Mouse (Mus musculus) ES-CJ7 (cell line): ENCODE data around the gene Foxp1.

Experiments used
- DNase-seq: peaks from one replicate; pipeline ENCODE4 v3.0.0; 2011; ENCODE audit warnings: low read depth, low spot score

The Foxp1 gene

DNA sequence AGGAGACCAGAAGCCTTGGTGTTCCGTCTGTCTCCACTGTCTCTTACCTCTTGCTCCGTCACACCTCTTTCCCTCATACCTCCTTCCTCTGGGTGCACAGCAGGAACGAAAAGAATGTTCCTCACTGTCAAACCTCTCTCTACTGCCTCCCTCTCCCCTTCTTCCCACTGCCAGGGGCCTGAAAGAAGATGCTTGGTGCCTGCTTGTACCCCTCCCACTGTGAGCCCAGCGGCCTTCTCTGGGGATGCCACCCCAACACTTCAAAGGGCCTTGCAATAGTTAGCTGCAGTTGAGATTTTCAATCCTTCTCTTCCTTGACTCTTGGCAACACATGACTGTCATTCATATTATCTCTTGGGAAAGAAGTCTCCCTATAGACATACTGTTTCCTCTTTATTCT lies 339.7 kb downstream of the Foxp1 start:
- DNase-seq: no peak

DNA sequence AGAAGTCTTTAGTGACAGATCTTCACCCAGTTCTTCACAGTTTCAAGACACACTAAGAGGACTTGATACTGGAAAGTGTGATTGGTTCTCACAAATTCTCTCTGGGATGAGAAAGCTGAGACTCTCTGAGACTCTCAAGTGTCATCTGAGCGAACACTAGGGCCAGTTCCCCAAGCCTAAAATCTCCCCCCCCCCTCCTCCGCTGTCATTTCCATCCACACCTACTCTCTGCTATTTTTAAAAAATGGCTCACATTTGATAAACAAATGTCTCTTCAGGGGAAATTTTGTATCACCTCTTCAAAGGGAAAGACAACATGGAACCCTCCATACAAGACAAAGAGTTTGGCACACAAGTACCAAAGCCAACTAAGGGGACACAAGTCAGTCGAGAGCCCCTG lies 346.3 kb downstream of the Foxp1 start:
- no peak for DNase-seq

DNA sequence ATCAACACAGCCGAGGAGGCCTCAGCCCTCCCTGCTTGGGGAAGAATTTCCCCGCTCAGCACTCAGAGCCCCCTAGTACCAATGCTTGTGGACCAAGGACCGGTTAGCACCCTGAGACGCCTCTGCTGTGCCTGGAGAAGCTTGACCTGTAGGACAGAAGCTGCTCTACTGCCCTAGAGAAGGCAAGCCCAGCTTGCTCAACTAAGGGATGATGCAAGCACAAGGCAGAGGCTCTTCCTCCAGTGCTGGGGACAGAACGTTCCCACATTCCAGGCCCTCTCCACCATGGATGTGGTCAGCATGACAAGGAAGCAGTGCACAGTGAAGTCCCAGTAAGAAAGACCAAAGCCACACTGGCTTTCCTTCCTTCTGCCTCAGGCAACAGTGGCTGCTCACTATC lies 347.1 kb downstream of the Foxp1 start:
- no peak for DNase-seq

DNA sequence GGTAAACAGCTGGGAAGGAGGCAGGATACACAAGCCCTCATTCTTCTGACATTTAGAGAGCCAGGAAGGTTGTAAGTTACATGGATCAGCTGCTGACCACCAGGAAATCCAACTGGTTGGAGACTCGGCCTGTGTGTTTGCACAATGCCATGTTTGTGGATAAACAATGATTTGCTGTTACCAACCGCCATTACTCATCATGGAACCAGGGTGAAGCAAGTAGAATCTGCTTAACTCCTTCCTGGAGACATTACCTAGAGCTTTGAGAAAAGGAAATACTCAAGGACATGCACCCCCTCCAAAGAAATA lies 348.7 kb downstream of the Foxp1 start:
- DNase-seq: no peak

- DNase-seq: no peak
Observed at GRCm38 (mm10) chr6:99173066-99173901, 349.2 kb downstream of the Foxp1 start.

DNA sequence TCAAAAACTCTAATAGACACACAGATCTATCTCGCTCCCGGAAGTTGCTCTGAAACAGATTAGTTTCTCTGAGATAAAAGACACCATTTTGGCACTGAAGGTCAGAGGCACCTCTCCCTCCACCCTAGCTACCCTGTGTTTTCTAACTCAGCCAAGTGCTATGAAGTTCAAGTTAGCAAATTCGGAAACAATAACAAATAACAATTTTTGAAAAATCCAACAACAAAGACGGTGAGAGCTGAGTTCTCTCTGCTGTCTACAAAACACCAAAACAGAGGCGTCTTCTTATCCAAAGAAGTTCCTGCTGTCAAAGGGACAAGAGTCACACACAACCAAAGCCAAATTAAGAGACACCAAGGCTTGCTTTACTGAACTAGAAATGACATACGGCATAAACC lies 349.9 kb downstream of the Foxp1 start:
- DNase-seq: no peak

- no peak for DNase-seq
Observed at GRCm38 (mm10) chr6:99171901-99172588, 350.5 kb downstream of the Foxp1 start.

GRCm38 (mm10) chr6:99171281-99171825 lies 351.2 kb downstream of the Foxp1 start:
- peak; percentile 20 for DNase-seq

DNA sequence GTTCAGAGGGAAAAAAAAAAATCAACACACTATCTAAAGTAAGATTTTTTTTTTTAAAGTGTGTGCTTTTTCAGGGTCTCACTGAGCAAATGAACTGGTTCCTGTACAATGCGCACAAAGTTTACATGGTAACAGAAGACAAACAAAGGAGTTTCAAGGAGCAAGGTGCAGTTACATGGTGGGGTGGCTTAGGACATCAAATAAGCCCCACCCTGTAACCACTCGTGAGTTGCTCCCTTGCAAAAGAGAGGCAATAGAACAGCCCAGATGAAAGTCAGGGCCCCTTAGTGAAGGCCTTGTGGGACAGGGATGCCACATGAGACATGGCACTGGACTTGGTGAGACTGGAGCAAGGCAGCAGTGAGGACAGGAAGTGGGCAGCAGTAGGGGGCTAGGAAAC lies 353.8 kb downstream of the Foxp1 start:
- no peak for DNase-seq

GRCm38 (mm10) chr6:99167001-99167400 lies 355.5 kb downstream of the Foxp1 start:
- no peak for DNase-seq

DNA sequence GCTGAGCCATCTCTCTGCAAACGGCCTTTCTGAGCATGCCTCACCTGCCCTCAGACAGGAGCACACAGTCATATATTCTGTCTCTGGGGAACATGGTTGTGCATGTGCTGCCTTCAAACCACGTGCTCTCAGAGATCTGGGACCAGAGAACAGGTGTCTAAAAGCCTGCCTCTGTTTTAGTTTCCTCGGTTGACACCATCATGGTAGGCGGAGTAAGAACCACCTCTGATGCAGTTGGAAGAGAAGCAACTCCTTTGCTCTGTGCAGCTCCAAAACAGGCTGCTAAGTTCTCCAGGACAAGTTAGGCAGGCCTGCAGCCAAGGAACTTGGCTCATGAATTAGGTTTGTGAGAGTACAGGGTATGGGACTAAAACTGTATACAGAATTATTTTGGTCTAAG lies 356.4 kb downstream of the Foxp1 start:
- no peak for DNase-seq

- no peak for DNase-seq
Observed at GRCm38 (mm10) chr6:99164760-99165159, 357.8 kb downstream of the Foxp1 start.

- DNase-seq: no peak
Observed at GRCm38 (mm10) chr6:99162716-99163115, 359.8 kb downstream of the Foxp1 start.

DNA sequence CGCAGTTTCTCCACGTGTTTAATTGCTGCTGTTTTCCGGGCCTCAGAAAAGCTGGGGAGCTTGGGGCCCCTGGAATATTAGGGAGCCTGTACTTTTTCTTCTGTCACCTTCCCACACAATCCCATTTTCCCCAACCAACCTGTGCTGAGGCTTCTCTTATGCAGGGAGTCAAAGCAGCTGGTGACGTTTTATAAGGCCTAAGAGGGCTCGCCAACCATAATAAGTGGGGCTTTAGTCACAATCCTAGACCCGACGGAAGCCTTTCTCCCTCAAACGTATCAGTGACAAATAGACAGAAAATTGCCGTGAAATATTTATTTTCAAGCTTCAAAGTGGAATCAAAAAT lies 362.2 kb downstream of the Foxp1 start:
- DNase-seq: no peak

- DNase-seq: no peak
Observed at GRCm38 (mm10) chr6:99159452-99160347, 362.8 kb downstream of the Foxp1 start.

- DNase-seq: no peak
Observed at GRCm38 (mm10) chr6:99153682-99154081, 368.8 kb downstream of the Foxp1 start.

DNA sequence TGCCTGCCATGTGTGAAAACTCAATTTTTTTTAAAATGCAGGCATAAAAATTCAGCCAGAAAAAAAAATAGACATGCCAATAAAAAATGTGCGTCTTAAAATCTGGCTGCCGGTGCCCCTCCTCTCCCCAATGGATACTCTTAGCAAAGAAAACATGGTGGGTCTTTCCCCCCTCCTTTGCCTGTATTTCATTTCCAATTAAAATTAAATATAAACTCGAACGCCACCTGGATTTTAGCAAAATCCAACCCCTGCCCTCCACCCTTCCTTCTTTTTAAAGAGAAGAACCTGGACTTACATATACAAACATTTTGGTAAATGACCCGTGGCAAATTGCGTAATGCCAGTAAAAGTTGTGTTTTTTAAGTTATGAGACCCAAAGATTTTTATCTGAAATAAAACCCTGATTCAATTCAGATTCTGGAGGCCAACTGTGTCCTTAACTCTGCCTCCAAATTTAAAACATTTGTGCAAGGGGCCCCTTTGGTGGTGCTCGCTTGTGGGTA lies 376.1 kb downstream of the Foxp1 start:
- no peak for DNase-seq

DNA sequence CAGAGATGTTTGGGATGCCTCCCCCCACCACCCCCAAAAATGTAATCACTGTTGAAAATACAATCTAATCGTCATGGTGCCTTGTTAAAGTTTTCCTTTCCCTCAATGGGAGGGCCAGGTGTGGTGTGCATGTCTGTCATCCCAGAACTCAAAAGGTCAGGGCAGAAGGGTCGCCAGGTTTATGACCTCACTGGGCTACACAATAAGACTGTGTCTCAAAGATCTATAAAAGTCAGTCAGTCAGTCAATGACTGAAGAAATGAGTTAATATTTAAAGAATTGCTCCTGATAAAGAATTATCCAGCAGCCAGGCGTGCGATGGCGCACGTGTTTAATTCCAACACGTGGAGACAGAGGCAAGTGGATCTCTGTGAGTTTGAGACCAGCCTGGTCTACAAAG lies 377.5 kb downstream of the Foxp1 start:
- no peak for DNase-seq

- no peak for DNase-seq
Observed at GRCm38 (mm10) chr6:99143756-99144036, 378.8 kb downstream of the Foxp1 start.

DNA sequence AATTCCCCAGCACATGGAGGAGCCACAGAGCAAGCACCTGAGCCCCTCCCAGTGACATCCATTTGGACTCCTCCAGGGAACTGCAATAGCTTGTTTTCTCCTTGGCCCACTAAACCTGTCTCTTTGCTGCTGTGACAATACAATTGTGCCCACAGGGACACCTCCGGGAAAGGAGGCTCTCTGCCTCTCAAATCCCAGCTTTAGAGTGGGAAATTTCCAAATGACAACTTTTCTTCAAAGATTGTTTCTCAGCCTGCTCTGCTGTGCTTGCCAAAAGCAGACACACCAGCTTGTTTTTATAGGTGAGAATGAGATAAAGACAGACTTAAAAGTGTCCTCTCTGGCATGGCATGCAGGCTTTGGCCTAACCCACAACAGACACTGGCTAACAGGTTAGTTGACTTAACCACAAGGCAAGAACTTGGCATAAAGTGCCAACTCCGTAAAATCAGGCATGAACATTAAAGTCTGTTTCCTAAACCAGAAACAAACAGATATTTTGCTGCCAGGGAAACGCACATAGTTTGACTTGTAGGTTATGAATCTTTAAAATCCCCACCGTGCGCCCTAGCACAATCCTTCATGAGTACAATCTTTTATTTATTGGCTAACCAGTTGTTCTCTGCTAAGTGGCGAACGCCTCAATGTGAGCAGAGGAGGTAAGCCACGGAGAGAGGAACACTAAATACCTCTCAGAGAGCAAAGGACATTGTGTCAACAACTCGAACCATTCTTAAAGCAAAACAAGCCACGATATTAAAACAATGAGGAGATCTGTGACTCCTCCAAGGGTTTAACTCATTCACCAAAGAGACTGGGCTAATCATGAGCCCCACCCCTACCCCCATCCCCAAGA lies 379.4 kb downstream of the Foxp1 start:
- DNase-seq: no peak

DNA sequence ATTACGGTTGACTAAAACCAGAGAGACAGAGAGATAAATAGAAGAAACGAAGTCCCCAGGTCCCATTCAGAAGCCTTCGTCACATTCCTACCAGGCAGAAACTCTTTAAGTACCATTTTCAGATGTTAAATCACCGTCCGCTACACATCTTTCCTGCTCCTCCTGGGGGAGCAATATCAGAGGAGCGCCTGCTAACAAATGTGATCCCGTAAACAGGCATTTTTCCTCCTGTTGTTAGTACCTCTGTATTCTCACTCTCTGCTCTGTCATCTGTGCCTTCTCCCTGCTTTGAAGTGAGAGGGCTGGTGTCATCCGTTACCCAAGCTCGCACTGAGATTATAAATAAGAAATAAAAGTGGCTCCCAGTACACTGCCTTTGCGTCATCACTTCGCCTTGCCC lies 384.5 kb downstream of the Foxp1 start:
- no peak for DNase-seq
